Mouse (Mus musculus) G1E (cell line): Measurements from ENCODE around the gene Paf1.

ENCODE experiments used
- CTCF ChIP-seq: IDR thresholded peaks from 2 replicates; pipeline ENCODE4 v1.5.1; 2012; ENCODE audit warnings: low read depth, low read length, inconsistent platforms, mixed read lengths
- GATA1 ChIP-seq: IDR thresholded peaks from 2 replicates; pipeline ENCODE4 v1.6.1; 2012; ENCODE audit warnings: borderline replicate concordance, low read length, inconsistent platforms, mixed read lengths

GRCm38 (mm10) chr7:28367663-28368275 lies 25.0 kb upstream of the Paf1 start:
- TF ChIP-seq CTCF (no peak), GATA1 (no peak)
